Mouse (Mus musculus): ENCODE results near the gene Gucy1b2.

- no peak for TF ChIP-seq CTCF (IDR thresholded peaks at IDR 0.05; ENCODE audit: low read depth, low read length)
- TF ChIP-seq POLR2A (IDR thresholded peaks at IDR 0.05; ENCODE audit: borderline replicate concordance, low read depth, low read length): no peak
These were observed 92.3 kb downstream of the Gucy1b2 start for GRCm38 (mm10) chr14:62363774-62364173.

Data from bone marrow macrophage, adult 2 months (primary cell).